Mouse (Mus musculus): ENCODE results near the gene Gm11549. TPM values are rescaled to one million over a fixed set of nuclear protein-coding genes. Genes with fewer than 3 reads are reported as not detected.

Gm11549 gene
- 1 to 10 TPM; 1.7 to 2.9 TPM for total RNA-seq (2021)

- peak; percentile 32 to 37 for DNase-seq (ENCODE audit: extremely low spot score in 1 of 2, low spot score in 1 of 2)
Observed at GRCm38 (mm10) chr3:36521073-36522060, at the start of gene Gm11549. Gene Gm11549, minus strand, starts transcription at chr3:36521813.

- DNase-seq (ENCODE audit: extremely low spot score in 1 of 2, low spot score in 1 of 2), result no peak
Observed at GRCm38 (mm10) chr3:36569836-36570235, 48.2 kb upstream of the Gm11549 start.

GRCm38 (mm10) chr3:36563666-36564065 is 42.1 kb upstream of the Gm11549 start:
- no peak for DNase-seq (ENCODE audit: extremely low spot score in 1 of 2, low spot score in 1 of 2)

- no peak for DNase-seq (ENCODE audit: extremely low spot score in 1 of 2, low spot score in 1 of 2)
Observed at GRCm38 (mm10) chr3:36559606-36560005, 38.0 kb upstream of the Gm11549 start.

GRCm38 (mm10) chr3:36557601-36558000 is 36.0 kb upstream of the Gm11549 start:
- no peak for DNase-seq (ENCODE audit: extremely low spot score in 1 of 2, low spot score in 1 of 2)

GRCm38 (mm10) chr3:36552406-36553047 is 30.9 kb upstream of the Gm11549 start, which contains the start of gene Exosc9:
Gene Exosc9, plus strand, starts transcription at chr3:36552606.
- DNase-seq (ENCODE audit: extremely low spot score in 1 of 2, low spot score in 1 of 2), result peak; percentile 97

- peak in 1 of 2 experiments; percentile 13 for DNase-seq (ENCODE audit: extremely low spot score in 1 of 2, low spot score in 1 of 2)
Observed at GRCm38 (mm10) chr3:36551851-36552384, 30.3 kb upstream of the Gm11549 start.

- DNase-seq (ENCODE audit: extremely low spot score in 1 of 2, low spot score in 1 of 2), result no peak
Observed at GRCm38 (mm10) chr3:36551343-36551742, 29.7 kb upstream of the Gm11549 start.

- no peak for DNase-seq (ENCODE audit: extremely low spot score in 1 of 2, low spot score in 1 of 2)
Observed at GRCm38 (mm10) chr3:36544961-36545360, 23.3 kb upstream of the Gm11549 start.

- DNase-seq (ENCODE audit: extremely low spot score in 1 of 2, low spot score in 1 of 2), result no peak
Observed at GRCm38 (mm10) chr3:36541399-36541798, 19.8 kb upstream of the Gm11549 start.

- DNase-seq (ENCODE audit: extremely low spot score in 1 of 2, low spot score in 1 of 2), result no peak
Observed at GRCm38 (mm10) chr3:36540756-36541155, 19.1 kb upstream of the Gm11549 start.

- DNase-seq (ENCODE audit: extremely low spot score in 1 of 2, low spot score in 1 of 2), result no peak
Observed at GRCm38 (mm10) chr3:36537701-36538470, 16.3 kb upstream of the Gm11549 start.

- DNase-seq (ENCODE audit: extremely low spot score in 1 of 2, low spot score in 1 of 2), result no peak
Observed at GRCm38 (mm10) chr3:36536041-36536440, 14.4 kb upstream of the Gm11549 start.

GRCm38 (mm10) chr3:36533201-36533672 is 11.6 kb upstream of the Gm11549 start:
- no peak for DNase-seq (ENCODE audit: extremely low spot score in 1 of 2, low spot score in 1 of 2)

- no peak for DNase-seq (ENCODE audit: extremely low spot score in 1 of 2, low spot score in 1 of 2)
Observed at GRCm38 (mm10) chr3:36532738-36533137, 11.1 kb upstream of the Gm11549 start.

- DNase-seq (ENCODE audit: extremely low spot score in 1 of 2, low spot score in 1 of 2), result no peak
Observed at GRCm38 (mm10) chr3:36531979-36532542, 10.4 kb upstream of the Gm11549 start.

GRCm38 (mm10) chr3:36531242-36531641 is 9.6 kb upstream of the Gm11549 start:
- DNase-seq (ENCODE audit: extremely low spot score in 1 of 2, low spot score in 1 of 2), result no peak

- DNase-seq (ENCODE audit: extremely low spot score in 1 of 2, low spot score in 1 of 2), result no peak
Observed at GRCm38 (mm10) chr3:36530781-36531180, 9.2 kb upstream of the Gm11549 start.

- DNase-seq (ENCODE audit: extremely low spot score in 1 of 2, low spot score in 1 of 2), result no peak
Observed at GRCm38 (mm10) chr3:36530345-36530744, 8.7 kb upstream of the Gm11549 start.

GRCm38 (mm10) chr3:36524466-36524865 is 2.9 kb upstream of the Gm11549 start:
- no peak for DNase-seq (ENCODE audit: extremely low spot score in 1 of 2, low spot score in 1 of 2)

Measured in layer of hippocampus, postnatal 25 days (tissue).